Mouse (Mus musculus): ENCODE measurements around the gene Grsf1. TPM values are rescaled to one million over a fixed set of nuclear protein-coding genes. Genes with fewer than 3 reads are reported as not detected.

Gene Grsf1
- polyA plus RNA-seq, 1 experiment from 2014 or later: 72.3 TPM

Other genes starting within 250 kb of the Grsf1 start
- gene Ambn, start 220.2 kb downstream of the Grsf1 start, polyA plus RNA-seq (2015; fragmentation: Nextera tagmentation; extraction: Ambion mirVana): 0.09 TPM in 1 of 2 replicates, not detected in the other
- not detected in 2 replicates for gene Enam, start 188.2 kb downstream of the Grsf1 start, polyA plus RNA-seq (2015; fragmentation: Nextera tagmentation; extraction: Ambion mirVana)
- gene Jchain, start 148.3 kb downstream of the Grsf1 start, polyA plus RNA-seq (2015; fragmentation: Nextera tagmentation; extraction: Ambion mirVana): 0.22 and 0.32 TPM in 2 replicates
- 49.8 and 50.0 TPM in 2 replicates for gene Utp3, start 121.7 kb downstream of the Grsf1 start, polyA plus RNA-seq (2015; fragmentation: Nextera tagmentation; extraction: Ambion mirVana)
- gene Rufy3, start 111.1 kb downstream of the Grsf1 start, polyA plus RNA-seq (2015; fragmentation: Nextera tagmentation; extraction: Ambion mirVana): 241 and 262 TPM in 2 replicates
- 10.5 and 13.4 TPM in 2 replicates for gene Mob1b, start 44.7 kb upstream of the Grsf1 start, polyA plus RNA-seq (2015; fragmentation: Nextera tagmentation; extraction: Ambion mirVana)
- 88.4 and 89.8 TPM in 2 replicates for gene Dck, start 88.8 kb upstream of the Grsf1 start, polyA plus RNA-seq (2015; fragmentation: Nextera tagmentation; extraction: Ambion mirVana)
- 3.7 and 4.1 TPM in 2 replicates for gene Slc4a4, start 210.6 kb upstream of the Grsf1 start, polyA plus RNA-seq (2015; fragmentation: Nextera tagmentation; extraction: Ambion mirVana)